Mouse (Mus musculus) Muller cell, postnatal 12 days (primary cell): ENCODE measurements around the gene Ceacam16.

Experiments
- DNase-seq: peaks from one replicate; pipeline ENCODE4 v3.0.0-alpha.2; 2015; ENCODE audit errors: inconsistent ontology term

Gene Ceacam16

DNA sequence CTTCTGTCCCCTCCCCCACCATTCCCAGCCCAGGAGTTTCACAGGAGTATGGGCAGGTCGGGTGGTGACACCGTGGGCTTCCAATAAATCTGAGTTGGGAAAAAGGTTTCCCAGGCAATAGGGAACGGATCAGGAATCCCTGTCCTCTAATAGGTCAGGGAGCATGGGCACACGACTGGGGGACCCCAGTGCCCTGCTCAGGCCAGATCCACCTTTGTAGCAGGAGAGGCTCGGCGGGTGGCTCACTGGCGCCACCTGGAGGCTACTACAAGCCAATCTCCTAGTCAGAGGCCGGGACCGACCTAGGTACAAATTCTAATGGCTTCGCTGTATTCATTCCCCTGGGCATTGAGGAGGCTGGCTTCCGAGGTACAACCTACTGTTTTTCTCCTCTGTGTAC lies 17.5 kb downstream of the Ceacam16 start:
- peak; percentile 58 for DNase-seq

DNA sequence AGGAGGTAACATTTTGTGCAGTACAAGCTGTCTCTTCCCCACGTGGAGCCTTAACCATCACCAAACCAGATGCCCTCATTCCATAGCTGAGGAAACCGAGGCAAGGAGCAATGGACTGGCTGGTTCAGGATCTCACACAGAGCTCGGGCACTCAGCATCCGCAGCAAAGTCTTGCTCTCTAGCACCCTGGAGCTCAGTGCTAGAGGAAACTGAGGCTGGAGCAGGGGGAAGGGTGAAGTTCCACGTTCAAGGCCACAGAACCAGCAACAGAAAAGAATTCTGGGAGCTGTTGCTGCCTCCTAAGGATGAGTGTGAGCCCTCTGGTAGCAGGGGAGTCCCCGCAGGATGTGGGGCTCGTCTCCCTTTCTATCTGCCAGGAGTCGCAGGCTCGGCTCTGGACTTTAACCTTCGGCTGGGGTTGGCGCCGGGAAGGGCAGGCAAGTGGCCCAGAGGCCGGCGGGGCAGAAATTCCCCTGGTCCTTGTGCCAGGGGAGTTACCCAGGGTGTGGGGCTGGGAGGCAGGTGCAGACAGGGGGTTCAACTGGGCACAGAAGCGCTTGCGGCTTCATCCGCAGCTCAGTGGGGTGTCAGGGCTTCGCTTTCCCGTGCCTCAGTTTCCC lies 18.1 kb downstream of the Ceacam16 start:
- DNase-seq = no peak

DNA sequence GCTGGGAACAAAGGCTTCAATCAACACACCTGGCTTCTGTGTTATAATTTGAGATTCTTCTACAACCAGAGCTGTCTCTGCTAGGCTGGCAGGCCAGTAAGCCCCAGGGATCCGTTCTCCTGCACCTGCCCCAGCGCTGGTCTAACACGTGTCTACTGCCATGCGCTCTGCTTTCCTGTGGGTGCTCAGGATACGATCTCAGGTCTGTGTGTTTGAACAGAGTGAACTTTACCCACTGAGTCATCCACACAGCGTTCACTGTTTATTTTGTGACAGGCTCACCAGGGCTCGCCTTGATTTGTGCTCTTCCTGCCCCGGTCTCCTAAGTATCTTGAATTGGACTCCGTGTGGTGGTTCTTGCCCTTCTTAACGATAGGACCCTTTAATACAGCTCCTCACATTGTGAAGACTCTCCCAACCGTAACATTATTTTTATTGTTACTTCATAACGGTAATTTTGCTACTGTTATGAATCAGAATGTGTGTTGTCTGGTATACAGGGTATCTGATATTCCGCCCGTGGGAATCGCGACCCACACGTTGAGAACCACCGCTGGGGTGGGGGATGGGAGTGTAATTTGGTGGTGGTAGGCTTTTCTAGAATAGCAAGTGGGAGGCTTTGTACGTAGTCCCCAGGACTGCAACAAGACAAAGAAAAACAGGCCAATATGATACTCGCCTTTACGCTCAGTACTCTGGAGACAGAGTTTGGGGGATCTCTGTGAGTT lies 19.2 kb downstream of the Ceacam16 start:
- DNase-seq = no peak

DNA sequence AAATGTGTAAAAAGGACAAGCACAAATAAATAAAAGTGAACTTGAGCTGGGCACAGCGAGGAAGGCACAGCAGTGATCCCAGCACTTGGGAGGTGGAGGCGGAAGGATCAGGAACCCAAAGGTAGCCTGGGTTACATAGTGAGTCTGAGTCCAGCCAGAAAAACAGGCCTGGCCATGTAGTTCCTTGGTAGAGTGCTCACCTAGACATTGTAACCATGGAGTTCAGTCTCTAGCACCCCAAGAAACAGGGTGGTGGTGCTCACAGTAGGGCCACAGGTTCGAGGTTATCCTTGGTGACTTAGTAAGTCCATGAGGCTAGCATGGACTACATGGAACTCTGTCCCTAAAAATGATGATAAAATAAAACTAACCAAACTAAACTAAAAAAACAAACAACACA lies 20.2 kb downstream of the Ceacam16 start:
- DNase-seq = no peak

DNA sequence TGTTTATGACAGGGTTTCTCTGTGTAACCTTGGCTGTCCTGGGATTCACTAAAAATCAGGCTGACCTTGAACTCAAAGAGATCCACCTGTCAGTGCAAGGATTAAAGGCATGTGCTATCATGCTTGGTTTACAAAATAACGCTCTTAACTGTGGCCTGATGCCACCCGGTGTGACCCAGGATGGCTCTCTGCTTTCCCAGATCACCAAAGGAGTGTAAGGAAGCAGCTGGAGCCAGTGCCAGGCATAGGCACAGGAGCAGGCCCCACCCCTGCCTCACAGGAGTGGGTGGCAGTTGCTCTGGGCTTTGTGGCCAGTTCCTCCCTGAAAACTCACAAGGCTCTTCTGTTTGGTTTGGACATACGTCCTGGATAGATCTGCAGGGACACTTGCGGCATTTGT lies 20.7 kb downstream of the Ceacam16 start:
- no peak for DNase-seq

DNA sequence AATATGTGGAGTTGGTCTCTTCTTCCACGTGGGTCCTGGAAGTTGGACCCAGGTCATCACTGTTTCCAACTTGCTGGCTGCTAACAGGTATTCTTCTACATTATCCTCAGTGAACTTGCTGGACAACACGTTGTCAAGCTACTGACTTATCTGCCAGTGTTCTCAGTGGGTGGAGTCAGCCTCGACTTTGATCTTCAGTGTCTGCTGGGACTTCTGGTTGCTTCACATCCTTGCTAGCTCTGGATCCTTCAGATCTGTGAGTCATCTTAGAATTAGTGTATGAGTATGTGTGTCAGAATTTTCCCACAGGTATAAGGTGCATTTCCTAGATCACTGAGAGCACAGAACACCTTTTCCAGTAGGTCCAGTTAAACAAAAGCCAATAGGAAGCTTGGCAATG lies 24.3 kb downstream of the Ceacam16 start:
- DNase-seq = no peak

DNA sequence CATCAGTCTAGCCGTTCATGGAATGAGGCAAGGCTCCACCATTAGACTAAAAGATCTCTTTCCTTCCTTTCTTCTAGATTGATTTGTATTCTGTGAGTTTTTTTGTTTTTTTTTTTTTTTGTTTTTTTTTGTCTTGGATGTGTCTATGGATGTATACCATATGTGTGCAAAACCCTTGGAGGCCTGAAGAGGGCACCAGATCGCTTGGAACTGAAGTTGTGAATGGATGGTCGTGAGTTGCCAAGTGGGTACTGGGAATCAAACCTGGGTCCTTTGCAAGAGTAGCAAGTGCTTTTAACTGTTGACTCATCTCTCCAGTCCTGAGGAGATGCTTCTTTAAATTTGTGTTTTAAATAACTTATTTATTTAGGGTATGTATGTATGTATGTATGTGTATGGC lies 27.0 kb downstream of the Ceacam16 start:
- no peak for DNase-seq

DNA sequence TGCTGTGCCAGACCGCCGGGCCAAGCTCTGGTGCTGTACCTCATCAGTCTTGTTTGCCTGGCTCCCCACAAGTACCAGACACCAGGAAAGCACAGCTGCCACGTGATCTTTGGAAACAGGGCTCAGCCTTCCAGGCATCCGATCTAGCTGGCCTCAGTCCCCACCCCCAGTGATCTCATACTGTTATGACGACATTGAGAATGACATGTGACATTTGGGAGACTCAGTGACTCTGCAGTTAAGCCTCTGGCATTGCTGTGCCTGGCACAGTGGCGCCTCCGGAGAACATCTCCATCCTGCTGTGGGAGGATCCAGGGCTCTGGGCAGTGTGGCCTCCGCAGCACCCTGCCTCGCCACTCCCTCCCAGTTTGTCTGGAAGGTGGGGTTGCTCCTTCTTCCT lies 29.3 kb downstream of the Ceacam16 start:
- no peak for DNase-seq

DNA sequence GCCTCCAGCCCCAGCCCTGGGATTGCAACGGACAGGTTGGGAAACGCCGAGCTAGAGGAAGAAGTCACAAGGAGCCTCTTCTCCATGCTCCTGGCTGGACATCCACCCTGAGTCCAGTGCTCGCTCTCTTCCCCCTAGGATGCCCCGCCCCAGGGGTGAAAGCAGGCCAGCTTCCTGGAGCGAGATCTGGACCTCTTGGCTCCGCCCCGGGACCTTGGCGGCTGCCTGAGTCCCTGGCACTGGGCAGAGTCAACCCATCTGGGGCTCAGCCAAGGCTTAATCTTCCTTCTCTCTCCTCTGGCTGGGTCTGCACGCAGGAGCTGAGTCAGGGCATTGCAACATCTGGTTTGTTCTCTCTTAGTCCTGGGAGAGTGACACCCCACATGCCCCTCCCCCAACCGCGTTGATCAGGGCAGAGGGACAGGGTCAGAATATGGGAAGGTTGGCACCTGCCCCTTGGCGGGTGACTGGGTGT lies 30.4 kb downstream of the Ceacam16 start:
- DNase-seq = peak; percentile 83

DNA sequence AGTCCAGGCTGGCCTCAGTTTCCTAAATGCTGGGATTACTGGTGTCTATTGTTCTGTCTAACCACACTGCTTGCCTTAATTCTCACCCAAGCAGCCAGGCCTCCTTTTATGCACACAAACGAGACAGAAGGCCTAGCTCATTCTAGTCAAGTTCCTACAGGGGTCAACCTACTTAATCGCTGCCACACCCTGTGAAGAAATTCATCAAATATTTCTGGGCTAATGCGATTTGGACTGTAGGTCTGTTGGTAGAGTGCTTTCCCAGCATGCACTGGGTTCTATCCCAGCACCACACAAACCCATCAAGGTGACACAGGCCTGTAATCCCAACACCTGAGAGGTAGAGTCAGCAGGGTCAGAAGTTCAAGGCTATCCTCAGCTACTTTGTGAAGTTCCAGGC lies 31.4 kb downstream of the Ceacam16 start:
- no peak for DNase-seq

DNA sequence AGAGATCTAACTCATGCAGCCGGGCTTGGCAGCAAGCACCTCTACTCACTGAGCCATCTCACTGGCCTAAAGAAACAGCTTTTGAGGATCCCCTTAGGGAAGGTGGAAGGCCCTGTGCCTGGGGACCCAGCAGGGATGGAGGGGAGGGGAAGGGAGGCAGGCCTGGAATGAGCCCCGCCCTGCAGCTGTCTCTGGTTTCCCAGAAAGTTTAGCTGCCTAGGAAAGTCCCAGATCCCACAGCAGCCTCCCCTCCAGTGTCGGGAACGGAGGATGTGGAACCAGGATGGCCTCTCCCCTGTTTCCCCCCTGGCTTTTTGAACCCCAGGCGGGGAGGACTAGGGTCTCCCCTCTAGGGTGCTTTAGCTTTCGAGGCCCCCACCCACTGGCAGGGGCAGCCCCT lies 34.3 kb downstream of the Ceacam16 start:
- DNase-seq = no peak

DNA sequence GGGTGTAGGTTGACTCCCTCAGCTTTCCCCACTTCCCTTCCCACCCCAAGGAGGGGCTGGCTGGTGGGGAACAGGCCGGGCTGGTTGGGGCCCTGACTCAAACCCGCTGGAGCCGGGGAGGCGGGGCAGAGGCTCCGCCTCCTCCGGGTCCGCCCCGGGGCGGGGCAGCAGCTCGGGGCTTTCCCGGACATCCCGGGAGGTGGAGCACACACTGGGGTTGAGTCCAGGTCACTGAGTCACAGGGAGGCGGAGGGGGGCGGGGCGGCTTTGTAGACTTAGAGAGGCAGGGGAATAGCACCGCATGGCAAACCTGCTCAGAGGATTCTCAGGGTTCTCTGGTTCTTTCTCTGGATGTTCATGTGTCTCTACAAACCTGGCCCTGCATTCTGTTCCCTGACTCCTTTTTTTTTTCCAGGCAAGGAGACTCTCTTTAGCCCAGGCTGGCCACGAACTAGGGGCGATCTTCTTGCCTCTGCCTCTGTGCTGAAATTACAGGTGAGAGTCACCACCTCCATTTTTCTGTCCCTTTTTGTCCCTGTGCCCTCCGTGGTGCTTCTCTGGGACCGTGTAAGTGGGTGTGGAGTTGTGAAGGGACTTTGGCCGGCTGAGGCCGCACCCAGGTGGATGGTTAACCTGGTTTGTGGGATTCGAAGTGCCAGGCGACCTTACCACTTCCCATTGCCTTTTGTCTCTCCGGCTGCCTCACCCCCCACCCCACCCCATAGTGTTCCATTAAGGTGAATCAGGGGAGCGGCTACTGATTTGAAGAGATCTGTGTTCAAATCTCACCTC lies 36.7 kb downstream of the Ceacam16 start:
- peak; percentile 98 for DNase-seq

DNA sequence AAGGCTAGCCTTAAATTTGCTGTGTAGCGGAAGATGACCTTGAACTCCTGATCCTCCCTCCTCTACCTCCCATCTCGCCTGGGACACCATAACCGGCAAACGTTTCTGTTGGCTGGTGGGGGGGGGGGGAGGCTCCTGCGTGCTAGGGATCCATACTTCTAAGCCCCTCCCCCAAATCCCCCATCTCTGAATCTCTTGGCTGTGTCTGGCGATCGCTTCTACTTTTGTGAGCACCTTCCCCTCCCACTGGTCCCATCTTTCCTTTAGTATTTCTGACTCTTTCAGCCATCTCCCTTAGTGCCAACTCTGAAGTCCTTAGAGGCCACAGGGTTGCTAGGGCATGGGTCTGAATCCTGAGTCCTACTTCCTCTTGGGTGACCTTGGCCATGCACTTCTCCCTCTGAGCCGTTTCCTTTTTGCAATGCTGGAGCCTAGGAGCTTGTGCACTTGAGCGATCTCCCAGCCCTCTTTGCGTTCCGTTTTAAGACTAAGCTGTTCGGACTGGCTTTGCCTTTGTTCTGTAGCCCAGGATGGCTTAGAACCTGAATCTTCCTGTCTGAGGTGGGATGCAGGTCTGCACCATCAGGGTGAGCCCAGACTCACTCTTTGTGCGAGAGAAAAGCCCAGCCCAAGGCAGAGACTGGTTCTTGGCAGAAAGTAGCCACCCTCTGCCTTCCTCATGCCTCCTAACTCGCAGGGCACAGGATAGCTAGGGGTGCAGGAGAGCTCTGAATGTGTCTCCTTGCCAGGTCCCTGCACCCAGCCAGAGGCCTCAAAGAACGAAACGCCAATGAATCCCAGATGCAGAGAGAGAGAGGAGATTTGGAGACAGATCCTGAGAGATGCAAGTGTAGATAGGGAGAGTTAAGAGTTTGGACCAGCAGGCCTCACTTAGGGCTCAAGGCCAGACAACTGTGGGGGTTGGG lies 37.6 kb downstream of the Ceacam16 start:
- no peak for DNase-seq

DNA sequence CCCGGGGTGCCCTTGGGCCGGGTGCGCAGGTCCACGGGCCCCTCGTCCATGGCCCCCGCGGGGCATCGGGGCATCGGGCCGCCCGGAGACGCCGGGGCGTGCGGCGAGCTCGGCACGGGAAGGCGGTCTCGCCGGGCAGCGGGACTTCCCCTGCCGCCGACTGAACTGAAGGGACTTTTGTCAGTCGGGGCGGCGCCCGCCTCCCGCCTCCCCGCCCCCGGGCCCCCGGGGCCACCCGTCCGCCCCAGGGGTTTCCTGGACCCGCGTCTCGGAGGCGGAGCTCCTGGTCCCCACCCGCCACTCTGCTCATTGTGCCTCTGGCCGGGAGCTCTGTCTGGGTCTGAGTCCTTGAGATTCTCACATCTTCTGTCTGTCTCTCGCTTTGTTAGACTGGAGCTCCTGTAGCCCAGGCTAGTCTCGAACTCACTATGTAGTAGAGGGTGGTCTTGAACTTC lies 38.5 kb downstream of the Ceacam16 start, which contains the start of gene Bcl3:
Bcl3 (minus strand) TSS at position 167 of the 455 bp plus-strand sequence.
- peak; percentile 74 for DNase-seq

DNA sequence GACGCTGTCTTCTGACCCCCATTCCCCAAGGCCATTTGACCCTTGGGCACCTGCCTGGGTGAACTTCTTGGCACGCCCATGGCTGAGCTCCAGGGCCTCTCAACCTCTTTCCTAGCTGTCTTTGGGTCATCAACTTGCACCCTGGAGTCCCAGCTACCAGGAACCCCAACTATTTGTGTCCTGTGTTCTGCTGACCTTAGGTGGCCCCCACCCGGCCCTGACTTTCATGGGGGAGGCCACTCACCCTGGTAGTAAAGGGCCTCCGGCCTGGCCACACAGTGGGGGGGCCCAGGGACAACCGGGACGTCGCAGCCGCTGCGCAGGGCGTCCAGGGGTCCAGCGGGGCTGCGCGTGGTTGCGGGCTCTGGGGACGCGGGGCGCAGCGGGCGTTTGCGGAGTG lies 38.9 kb downstream of the Ceacam16 start:
- DNase-seq = no peak

DNA sequence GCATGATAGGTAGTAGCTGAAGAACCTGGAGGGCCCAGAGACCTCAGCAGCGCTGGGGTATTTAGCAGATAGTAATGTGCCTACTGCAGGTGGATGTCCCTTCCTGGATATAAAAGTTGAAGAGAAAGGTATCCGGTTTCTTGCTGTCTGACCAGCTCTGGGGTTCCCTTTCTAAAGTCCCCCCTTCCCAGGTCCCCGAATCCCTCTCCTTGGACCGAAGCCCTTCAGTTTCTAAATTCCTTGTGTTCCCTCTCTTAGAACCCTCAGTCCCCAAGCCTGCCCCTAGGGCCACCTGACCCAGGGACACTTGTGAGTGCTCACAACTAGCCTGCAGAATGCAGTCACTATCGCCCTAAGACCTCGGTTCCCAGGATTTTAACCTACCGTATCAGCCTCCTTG lies 39.5 kb downstream of the Ceacam16 start:
- DNase-seq = no peak

DNA sequence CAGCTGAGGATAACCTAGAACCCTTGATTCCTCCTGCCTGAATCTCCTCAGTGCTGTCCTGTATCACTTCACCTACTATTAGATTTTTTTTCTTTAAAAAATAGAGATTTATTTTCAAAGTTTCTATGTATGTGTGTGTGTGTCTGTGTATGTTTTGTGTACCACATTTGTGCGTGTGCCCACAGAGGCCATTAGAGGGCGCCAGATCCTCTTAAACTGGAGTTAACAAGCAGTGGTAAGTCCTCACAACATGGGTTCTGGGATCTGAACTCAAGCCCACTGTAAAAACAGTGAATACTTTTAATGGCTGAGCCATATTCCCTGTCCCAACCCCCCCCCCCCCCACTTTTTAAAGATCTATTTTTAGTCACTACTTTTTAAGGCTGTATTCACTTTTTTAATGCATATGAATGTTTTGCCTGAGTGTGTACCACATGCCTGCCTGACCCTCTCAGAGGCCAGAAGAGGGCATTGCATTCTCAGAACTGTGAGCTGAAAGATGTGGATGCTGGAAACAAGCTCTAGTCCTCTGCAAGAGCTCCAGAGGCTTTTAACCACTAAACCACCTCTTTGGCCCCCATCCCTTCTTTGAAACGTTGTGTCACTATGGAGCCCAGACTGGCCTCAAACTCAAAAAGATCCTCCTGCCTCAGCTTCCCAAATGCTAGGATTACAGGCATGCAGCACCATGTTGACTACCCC lies 40.6 kb downstream of the Ceacam16 start:
- DNase-seq = no peak

DNA sequence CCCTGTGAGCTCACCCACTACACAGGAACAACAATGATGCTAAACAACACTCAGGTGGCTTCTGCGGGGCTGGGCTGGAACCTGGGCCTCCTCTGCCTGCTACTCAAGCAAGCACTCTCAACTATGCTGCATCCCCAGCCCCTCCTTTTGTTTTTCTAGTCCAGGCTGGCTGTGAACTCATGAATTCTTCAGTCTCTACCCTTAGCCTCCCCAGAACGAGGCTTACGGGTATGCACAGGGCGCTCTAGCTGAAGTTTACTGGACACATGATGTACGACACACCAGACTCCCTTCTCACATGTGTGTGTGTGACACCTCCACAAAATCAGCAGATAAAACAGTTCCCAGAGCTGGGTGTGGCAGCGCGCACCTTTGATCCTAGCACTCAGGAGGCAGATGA lies 42.2 kb downstream of the Ceacam16 start:
- DNase-seq = no peak

DNA sequence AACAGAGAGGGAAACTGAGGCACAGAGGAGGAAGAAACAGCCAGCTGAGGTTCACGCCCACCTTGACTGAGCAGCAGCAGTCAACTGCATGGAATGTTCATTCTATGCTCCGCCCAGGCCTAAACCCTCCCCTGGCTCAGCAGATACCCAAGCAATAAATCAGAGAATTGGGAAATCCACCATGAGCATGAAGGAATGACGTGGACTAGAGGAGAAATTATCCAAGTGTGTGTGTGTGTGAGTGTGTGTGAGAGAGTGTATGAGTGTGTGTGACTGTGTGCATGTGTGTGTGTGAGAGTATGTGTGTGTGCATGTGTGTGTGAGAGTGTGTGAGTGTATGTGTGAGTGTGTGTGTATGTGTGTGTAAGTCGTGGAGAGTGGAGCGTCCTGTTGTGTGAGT lies 42.7 kb downstream of the Ceacam16 start:
- peak; percentile 49 for DNase-seq

DNA sequence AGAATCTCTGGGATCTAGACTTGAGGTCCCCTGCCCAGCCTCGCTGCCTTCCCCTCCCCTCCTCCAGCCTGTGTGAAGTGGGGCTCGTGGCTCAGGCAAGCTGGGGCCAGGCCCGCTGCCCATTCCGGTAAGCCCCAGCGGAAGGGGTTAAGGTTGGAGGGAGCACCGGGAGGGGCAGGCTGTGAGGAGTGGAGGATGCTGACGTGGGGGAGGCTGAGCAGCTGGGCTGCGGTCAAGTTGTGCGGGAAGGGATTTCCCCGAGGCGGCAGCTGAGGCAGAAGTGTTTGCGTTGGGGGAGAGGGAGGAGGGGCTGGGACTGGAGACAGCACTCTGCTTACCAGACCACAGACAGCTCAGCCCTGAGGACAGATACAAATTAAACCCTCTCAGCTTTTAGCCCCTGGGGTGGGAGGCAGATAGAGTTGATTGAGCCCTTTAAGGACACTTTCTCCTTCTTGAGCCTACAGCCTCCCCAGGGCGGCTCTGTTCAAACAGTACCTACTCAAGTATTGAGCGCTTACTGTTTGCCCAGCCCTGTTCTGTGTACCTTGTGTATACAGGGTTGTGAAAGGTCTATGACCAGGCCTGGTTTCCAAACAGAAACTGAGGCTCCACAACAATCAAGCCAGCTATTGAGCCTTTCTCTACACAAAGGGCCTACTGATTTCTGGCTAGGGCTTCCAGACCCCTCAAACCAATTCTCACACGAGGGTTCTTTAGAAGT lies 43.6 kb downstream of the Ceacam16 start:
- peak; percentile 92 for DNase-seq
